Mouse (Mus musculus) testis, adult 2 months (tissue): Measurements from ENCODE around the gene Cited4. TPM values are rescaled to one million over a fixed set of nuclear protein-coding genes. Genes with fewer than 3 reads are reported as not detected.
A peak's percentile ranks its signal among the peaks of the same experiment; 100 is the strongest.

Experiments used
- H3K27ac ChIP-seq: fragments of 200-500 bp; 2 replicates; pipeline ENCODE4 v1.5.1; 2012; ENCODE audit warnings: low read depth, low read length; ENCODE audit not compliant: control insufficient read depth, insufficient read depth
- H3K27me3 ChIP-seq: fragments of 200-500 bp; 2 replicates; pipeline ENCODE4 v1.6.1; 2012; ENCODE audit warnings: mild to moderate bottlenecking, low read length, moderate library complexity; ENCODE audit not compliant: control insufficient read depth, insufficient read depth
- H3K36me3 ChIP-seq: fragments of 200-500 bp; 2 replicates; pipeline ENCODE4 v1.6.1; 2012; ENCODE audit warnings: mild to moderate bottlenecking, low read length; ENCODE audit not compliant: control insufficient read depth, insufficient read depth
- H3K4me1 ChIP-seq: fragments of 200-500 bp; 2 replicates; pipeline ENCODE4 v1.6.1; 2012; ENCODE audit warnings: low read length; ENCODE audit not compliant: control insufficient read depth, insufficient read depth
- H3K4me3 ChIP-seq: fragments of 200-500 bp; 2 replicates; pipeline ENCODE4 v1.5.1; 2012; ENCODE audit warnings: low read depth, mild to moderate bottlenecking, low read length, moderate library complexity, mixed read lengths; ENCODE audit not compliant: control insufficient read depth
- CTCF ChIP-seq: fragments of 200-500 bp; IDR thresholded peaks from 2 replicates; pipeline ENCODE4 v1.5.1; 2012; ENCODE audit warnings: low read depth, mild to moderate bottlenecking, inconsistent platforms, low read length, moderate library complexity; ENCODE audit not compliant: control insufficient read depth, insufficient read depth, insufficient replicate concordance
- POLR2A ChIP-seq: fragments of 200-500 bp; IDR thresholded peaks from 2 replicates; pipeline ENCODE4 v1.6.1; 2012; ENCODE audit warnings: low read depth, mild to moderate bottlenecking, inconsistent platforms, low read length, moderate library complexity; ENCODE audit not compliant: control insufficient read depth
- polyA plus RNA-seq: library from polyadenylated mRNA; depleted of rRNA; stranded (reverse); fragments of >200 nt; gene quantifications from 2 replicates; pipeline ENCODE4 v1.2.3, GENCODE M21; 2012; rRNA removed

The Cited4 gene
- 11.4 and 17.4 TPM in 2 replicates for polyA plus RNA-seq

GRCm38 (mm10) chr4:120666358-120667024 is at the start of gene Cited4:
Gene Cited4 (plus strand): TSS chr4:120666572.
- H3K4me1 ChIP-seq: peaks cover 19% of the 10 kb centered on the region
- H3K27ac ChIP-seq: peak within 1 kb of the TSS; percentile 12
- H3K36me3 ChIP-seq: no peaks in the 10 kb centered on the region
- peak within 1 kb of the TSS; percentile 84 for H3K4me3 ChIP-seq
- H3K27me3 ChIP-seq: no peaks in the 10 kb centered on the region
- no peak for TF ChIP-seq CTCF
- peak; percentile 90 for TF ChIP-seq POLR2A

- H3K4me1 ChIP-seq: no peaks in the 10 kb centered on the region
- no peaks in the 10 kb centered on the region for H3K36me3 ChIP-seq
- no peak overlapping the region for H3K27ac ChIP-seq
- H3K27me3 ChIP-seq: no peaks in the 10 kb centered on the region
- no peak for TF ChIP-seq POLR2A
- TF ChIP-seq CTCF: no peak
- no peak overlapping the region for H3K4me3 ChIP-seq
Measured at GRCm38 (mm10) chr4:120627728-120628127, 38.6 kb upstream of the Cited4 start.

GRCm38 (mm10) chr4:120630218-120630931 is 36.0 kb upstream of the Cited4 start:
- no peak overlapping the region for H3K27ac ChIP-seq
- H3K36me3 ChIP-seq: no peaks in the 10 kb centered on the region
- no peak overlapping the region for H3K4me3 ChIP-seq
- no peaks in the 10 kb centered on the region for H3K27me3 ChIP-seq
- no peak for TF ChIP-seq CTCF
- TF ChIP-seq POLR2A: no peak
- H3K4me1 ChIP-seq: no peaks in the 10 kb centered on the region; the same call in 1 of the 2 replicates

GRCm38 (mm10) chr4:120631828-120632227 is 34.5 kb upstream of the Cited4 start:
- no peaks in the 10 kb centered on the region; the same call in 1 of the 2 replicates for H3K4me1 ChIP-seq
- no peak overlapping the region for H3K27ac ChIP-seq
- H3K27me3 ChIP-seq: no peaks in the 10 kb centered on the region
- TF ChIP-seq POLR2A (no peak), CTCF (no peak)
- H3K4me3 ChIP-seq: no peak overlapping the region
- no peaks in the 10 kb centered on the region for H3K36me3 ChIP-seq

GRCm38 (mm10) chr4:120635351-120635750 is 31.0 kb upstream of the Cited4 start:
- Histone ChIP-seq H3K4me1 (no peaks in the 10 kb centered on the region; the same call in 1 of the 2 replicates), H3K27ac (no peak overlapping the region), H3K27me3 (no peaks in the 10 kb centered on the region), H3K36me3 (no peaks in the 10 kb centered on the region), H3K4me3 (no peak overlapping the region)
- TF ChIP-seq CTCF: no peak
- TF ChIP-seq POLR2A: no peak

- H3K36me3 ChIP-seq: no peaks in the 10 kb centered on the region
- no peaks in the 10 kb centered on the region for H3K27me3 ChIP-seq
- no peak overlapping the region for H3K27ac ChIP-seq
- no peaks in the 10 kb centered on the region for H3K4me1 ChIP-seq
- H3K4me3 ChIP-seq: no peak overlapping the region
- no peak for TF ChIP-seq CTCF
- TF ChIP-seq POLR2A: no peak
Measured at GRCm38 (mm10) chr4:120641946-120642345, 24.4 kb upstream of the Cited4 start.

- TF ChIP-seq CTCF (no peak), POLR2A (no peak)
- Histone ChIP-seq H3K27ac (no peak overlapping the region), H3K4me1 (no peaks in the 10 kb centered on the region), H3K27me3 (no peaks in the 10 kb centered on the region), H3K4me3 (no peak overlapping the region), H3K36me3 (no peaks in the 10 kb centered on the region)
Measured at GRCm38 (mm10) chr4:120643899-120644298, 22.5 kb upstream of the Cited4 start.

GRCm38 (mm10) chr4:120649369-120650207 is 16.8 kb upstream of the Cited4 start:
- H3K4me1 ChIP-seq: peaks cover 5% of the 10 kb centered on the region
- no peaks in the 10 kb centered on the region for H3K27me3 ChIP-seq
- H3K27ac ChIP-seq: no peak overlapping the region
- peak overlapping the region; percentile 16 for H3K4me3 ChIP-seq
- no peak for TF ChIP-seq CTCF
- TF ChIP-seq POLR2A: no peak
- H3K36me3 ChIP-seq: no peaks in the 10 kb centered on the region
